Mouse (Mus musculus) T-cell, adult 2 months (primary cell): ENCODE measurements around the gene Ogdhl.

Experiments used
- DNase-seq: peaks from one replicate; pipeline ENCODE4 v3.0.0; 2022; ENCODE audit warnings: low spot score

Ogdhl gene

GRCm38 (mm10) chr14:32380099-32380480, 58.3 kb downstream of the Ogdhl start:
- DNase-seq: no peak

- no peak for DNase-seq
These were observed 59.2 kb downstream of the Ogdhl start for GRCm38 (mm10) chr14:32381066-32381465.

- DNase-seq: no peak
These were observed 59.8 kb downstream of the Ogdhl start for GRCm38 (mm10) chr14:32381619-32382018.

- no peak for DNase-seq
These were observed 66.4 kb downstream of the Ogdhl start, which contains the start of gene 1700024G13Rik for GRCm38 (mm10) chr14:32388196-32388595. 1700024G13Rik (minus strand) TSS chr14:32388391.
